Mouse (Mus musculus) megakaryocyte progenitor cell, adult 5-6 weeks (primary cell): ENCODE results near the gene Rasgef1b. TPM values are rescaled to one million over a fixed set of nuclear protein-coding genes. Genes with fewer than 3 reads are reported as not detected.

Experiments used
- ATAC-seq: replicated peaks from 2 replicates; pipeline ENCODE4 v1.8.0; 2016; ENCODE audit warnings: mild to moderate bottlenecking, moderate TSS enrichment, inconsistent platforms; ENCODE audit not compliant: poor library complexity
- total RNA-seq, 2 experiments: library from RNA; stranded (forward) in 1 of 2; stranded (reverse) in 1 of 2; fragments of 157-497, 149-512 nt in 1 of 2; fragments of 200-1000 nt in 1 of 2; gene quantifications; 2 replicates each; pipeline versions ENCODE4 v1.2.3 to v1.2.4; 2015 to 2017

The Rasgef1b gene
- total RNA-seq, 2 experiments from 2014 or later, result 1.8 to 2.2 TPM

GRCm38 (mm10) chr5:99708706-99709105, 20.2 kb downstream of the Rasgef1b start:
- ATAC-seq, result no peak

DNA sequence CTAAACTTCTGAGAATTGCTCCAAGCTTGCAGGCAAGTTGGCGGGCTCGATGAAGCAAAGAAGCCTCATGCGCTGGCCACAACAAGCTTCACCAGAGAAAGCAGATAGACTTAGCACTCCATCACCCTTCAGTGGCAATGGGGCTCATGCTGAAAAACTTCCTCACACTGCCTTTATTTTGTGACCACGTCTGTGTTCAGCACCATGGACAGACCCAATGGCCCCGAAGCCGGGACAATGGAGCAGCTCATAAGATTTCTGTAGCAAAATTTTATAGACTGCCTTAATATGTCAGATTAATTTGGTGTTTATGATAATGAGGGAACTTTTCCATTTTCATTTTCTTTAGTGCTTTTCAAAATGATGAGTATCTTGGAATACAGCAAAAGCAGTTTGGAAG, 21.6 kb downstream of the Rasgef1b start:
- ATAC-seq, result no peak

GRCm38 (mm10) chr5:99701811-99702210, 27.1 kb downstream of the Rasgef1b start:
- no peak for ATAC-seq

GRCm38 (mm10) chr5:99694712-99695360, 34.0 kb downstream of the Rasgef1b start:
- ATAC-seq, result no peak

DNA sequence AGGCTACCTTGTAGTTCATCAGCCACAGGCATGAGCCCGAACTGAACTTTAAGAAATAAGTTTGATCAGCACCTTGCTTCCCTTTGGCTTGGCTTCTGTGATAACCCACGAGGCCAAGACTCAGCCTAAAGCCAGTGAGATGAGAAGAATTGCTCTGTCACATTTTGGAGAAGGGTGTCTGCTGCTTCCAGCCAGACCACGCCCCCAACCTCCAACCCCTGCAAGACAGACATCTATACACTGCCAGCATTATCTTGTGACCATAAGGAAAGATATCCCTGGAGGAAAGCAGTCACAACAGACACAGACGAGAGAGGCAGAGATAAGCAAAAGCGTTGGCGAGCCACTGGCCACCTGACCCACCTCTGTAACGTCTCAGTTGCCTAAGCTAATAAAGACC, 39.0 kb downstream of the Rasgef1b start:
- no peak for ATAC-seq

DNA sequence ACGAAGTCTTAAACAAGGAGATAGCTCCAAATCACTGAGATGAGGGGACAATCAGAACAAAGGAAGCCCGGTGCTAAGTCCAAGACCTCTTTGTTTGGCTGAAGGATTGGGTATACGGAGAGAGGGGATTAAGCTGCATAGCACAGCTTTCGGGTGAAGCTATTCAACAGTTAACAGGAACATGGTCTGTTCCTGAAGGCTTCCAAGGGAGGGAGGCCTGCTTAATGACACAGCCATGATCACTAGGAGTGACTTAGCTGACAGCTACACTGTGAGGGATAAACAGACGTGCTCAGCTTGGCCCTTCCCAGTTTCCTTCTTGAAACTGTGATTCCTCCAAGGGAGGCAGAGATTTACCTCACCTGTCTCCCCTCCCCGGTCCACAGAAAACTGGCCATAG, 41.0 kb downstream of the Rasgef1b start:
- ATAC-seq, result no peak

GRCm38 (mm10) chr5:99684023-99684422, 44.8 kb downstream of the Rasgef1b start:
- ATAC-seq, result no peak

- ATAC-seq, result no peak
These were observed 58.8 kb downstream of the Rasgef1b start for GRCm38 (mm10) chr5:99669971-99670571.

DNA sequence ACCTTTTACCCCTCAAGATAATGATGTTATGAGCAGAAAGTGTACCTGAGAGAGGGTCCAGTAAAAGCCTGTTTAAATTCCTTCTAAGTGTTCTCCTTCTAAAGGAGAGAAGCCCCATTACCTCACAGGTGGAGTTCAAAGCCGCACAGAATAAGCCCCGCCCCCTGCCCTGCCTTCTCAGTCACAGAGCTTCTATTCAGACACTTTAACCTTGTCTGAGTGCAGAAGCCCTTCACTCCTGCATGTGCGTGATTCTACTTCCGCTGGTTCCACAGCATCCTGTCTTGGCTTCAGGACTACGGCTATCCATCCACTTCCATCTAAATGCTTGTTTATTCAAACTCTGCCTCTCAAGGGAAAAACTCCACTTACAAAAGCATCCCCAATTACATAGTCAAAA, 72.8 kb downstream of the Rasgef1b start:
- ATAC-seq, result no peak

GRCm38 (mm10) chr5:99652931-99653330, 75.9 kb downstream of the Rasgef1b start:
- no peak for ATAC-seq

DNA sequence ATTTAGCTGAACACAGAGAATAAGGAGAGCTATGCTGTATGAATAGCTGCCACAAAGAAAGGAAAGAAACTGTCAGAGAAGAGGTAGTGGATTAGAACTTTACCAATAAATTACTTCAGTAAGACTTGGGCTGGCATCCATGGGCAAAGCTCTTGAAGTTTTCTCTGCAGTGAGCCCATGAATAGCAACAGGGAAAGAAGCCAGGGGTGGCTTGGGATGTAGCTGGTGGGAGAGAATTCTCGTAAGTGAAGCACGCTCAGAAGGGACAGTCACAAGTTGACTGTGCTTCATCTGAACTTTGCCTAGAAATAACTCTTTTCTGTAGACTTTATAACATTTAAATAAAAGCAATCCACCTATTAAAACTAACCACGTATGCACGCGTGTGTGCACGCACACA, 87.5 kb downstream of the Rasgef1b start:
- ATAC-seq, result no peak

GRCm38 (mm10) chr5:99636575-99636974, 92.3 kb downstream of the Rasgef1b start:
- ATAC-seq, result no peak; the same call in 1 of the 2 replicates

DNA sequence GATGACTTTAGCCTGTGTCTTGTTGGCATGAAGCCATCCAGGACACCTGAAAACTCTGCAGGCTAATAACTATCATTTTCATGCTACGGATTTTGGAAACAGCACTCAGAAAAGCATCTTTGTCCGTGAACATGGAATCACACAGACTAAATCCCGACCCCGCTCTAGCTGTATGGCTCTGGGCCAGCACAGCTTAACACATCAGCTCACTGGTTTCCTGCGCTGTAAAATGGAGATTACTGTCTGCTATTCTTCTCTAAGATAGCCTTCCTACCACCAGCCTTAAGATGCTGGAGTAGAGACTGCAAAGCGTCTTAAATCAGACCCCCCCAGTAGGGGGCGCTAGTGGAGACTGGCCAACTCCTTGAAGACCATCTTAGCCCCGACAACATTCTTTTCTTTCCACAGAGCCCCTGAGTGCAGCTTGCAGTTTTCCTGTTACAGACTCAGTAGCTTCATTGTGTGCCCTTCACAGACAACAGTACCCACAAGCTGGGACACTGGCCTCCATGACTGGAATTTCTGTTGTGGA, 94.8 kb downstream of the Rasgef1b start:
- ATAC-seq, result 0 out of 2 replicates have a peak, but pooled peaks have one; percentile 9

DNA sequence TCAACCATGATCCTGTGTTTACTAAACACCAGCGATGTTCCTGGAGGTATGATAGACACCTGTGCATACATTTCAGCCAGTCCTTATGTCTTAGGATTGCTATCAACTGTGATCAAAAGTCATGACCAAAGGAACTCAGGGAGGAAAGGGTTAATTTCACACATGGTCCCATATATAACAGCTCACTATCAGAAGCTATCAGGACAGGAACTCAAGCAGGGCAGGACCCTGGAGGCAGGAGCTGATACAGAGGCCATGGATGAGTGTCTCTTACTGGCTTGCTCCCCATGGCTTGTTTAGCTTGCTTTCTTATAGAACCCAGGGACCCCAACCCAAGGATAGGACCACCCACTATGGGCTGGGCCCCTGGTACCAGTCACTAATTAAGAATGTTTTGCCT, 95.3 kb downstream of the Rasgef1b start:
- no peak for ATAC-seq

DNA sequence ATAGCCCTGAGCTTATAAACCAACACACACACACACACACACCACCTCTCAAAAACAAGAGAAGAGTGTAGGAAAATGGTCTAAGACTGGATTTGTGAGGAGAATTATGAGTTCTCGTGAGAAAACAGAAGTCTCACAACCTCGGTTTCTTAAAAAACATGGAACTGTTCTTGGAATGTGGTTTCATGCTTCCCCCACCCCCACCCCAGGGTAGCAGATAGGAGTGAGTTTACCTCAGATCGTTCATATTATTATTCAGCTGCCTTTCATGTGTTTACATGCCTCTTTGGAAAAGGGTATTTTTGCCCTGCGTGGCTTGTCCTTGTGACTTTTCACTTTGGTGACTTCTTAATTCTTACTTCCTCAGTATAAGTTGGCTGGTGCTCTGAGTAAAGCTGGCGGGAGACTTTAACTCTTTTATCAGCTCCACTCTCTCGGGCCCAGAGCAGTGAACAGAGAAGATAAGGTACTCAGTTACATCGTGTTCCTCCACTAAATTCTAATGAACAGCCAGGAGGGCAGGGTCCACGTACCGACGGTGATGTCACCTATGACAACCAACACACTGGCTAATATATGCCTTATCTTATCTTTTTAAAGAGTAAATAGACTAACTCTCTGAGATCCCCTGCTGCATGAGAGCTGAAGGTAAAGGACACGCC, 96.1 kb downstream of the Rasgef1b start:
- ATAC-seq, result peak; percentile 64

GRCm38 (mm10) chr5:99630087-99630486, 98.8 kb downstream of the Rasgef1b start:
- ATAC-seq, result peak; percentile 76

- no peak for ATAC-seq
These were observed 103.3 kb downstream of the Rasgef1b start for GRCm38 (mm10) chr5:99625603-99626002.

GRCm38 (mm10) chr5:99620771-99621170, 108.1 kb downstream of the Rasgef1b start:
- no peak for ATAC-seq

DNA sequence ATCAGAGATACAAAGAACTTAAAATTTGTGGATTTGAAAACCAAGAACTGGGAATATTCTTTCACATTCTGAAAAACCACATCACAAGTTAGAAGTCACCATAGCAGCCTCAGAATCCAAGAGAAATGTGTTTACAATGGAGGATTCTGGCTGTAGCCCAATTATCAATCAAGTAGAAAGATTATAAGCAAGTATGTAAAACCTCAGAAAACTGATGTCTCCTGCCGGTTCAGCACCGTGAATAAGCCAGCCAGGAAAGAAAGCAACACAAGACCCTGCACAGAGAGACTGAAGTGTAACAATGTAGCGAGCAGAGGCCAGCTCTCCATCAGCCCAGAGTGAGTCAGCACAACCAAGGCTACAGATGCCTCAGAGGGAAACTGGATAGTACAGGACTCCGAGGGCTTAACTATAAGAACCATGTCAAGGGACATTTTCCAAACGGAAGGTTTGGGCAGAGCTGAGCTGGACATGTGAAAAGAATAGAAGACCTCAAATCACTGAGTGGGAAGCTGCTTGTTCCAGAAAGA, 111.5 kb downstream of the Rasgef1b start:
- ATAC-seq, result no peak

DNA sequence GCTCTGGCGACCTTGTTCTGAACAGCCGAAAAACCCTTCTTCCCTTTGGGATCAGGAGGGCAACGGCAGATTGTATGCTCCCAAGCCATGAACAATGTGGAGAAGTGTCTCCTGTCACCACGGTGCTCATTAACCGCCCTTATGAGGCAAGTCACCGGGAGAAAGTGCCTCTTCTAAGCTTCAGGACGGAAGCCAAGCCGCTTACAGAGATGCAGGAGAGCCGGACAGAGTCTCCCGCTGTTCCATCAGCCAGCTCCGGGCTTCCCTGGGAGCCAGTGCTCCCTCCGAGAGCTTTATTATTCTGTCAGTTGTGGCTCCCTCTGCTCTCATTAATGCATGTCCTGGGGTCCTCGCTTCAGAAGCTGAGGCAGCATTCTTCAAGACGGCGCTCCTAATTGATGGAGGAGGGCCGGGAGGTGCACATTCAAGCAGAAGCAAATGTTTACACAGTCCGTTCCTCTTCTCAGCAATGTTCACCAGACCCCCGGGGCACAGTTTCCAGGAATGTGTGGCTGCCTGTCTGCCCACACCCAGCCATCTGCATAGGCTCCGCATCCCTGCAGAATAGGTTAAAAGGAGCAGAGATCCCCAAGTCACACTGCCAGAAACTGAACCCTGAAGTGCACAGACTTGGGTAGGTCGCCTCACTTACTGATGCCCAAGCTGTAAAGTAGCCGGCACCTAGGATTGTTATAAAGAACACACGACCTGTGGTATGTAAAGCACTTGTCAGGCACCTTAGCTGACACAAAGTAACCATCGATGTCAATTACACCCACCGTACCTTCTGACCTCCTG, 115.3 kb downstream of the Rasgef1b start:
- ATAC-seq, result no peak

DNA sequence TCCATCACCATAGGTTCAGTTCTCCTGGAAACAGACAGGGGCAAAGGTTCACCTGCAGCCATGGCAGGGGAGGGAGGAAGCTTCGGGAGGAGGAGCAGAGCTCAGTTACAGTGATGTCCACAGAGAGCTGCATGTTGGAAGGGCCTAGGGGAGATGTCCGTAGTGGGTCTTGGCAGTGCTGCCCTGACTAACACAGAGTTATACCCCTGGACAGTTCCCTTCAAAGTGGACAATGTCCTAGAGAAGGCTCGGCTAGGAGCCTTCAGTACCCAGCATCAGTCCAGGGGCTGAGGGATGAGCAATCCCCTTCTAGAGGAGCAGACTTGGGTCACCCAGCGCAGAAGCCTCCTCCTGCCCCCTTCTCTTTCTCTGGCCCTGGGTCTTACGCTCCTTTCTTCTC, 121.3 kb downstream of the Rasgef1b start:
- no peak for ATAC-seq
